Mouse (Mus musculus) liver, adult 2 months (tissue): ENCODE data around the gene Gm17651. TPM values are rescaled to one million over a fixed set of nuclear protein-coding genes. Genes with fewer than 3 reads are reported as not detected.
A peak's percentile ranks its signal among the peaks of the same experiment; 100 is the strongest.

Source experiments
- DNase-seq: peaks from one replicate; pipeline ENCODE4 v3.0.0-alpha.2; 2011; ENCODE audit warnings: low read depth, low spot score; ENCODE audit errors: extremely low read depth
- H3K27ac ChIP-seq: fragments of 200-500 bp; replicated peaks from 2 replicates; pipeline ENCODE4 v1.5.1; 2012; ENCODE audit warnings: low read depth, mild to moderate bottlenecking, control low read depth, inconsistent platforms, low read length; ENCODE audit not compliant: insufficient read depth
- H3K27me3 ChIP-seq: fragments of 200-500 bp; 2 replicates; pipeline ENCODE4 v1.6.1; 2012; ENCODE audit warnings: mild to moderate bottlenecking, moderate library complexity, low read length, inconsistent platforms; ENCODE audit not compliant: control insufficient read depth, insufficient read depth
- H3K36me3 ChIP-seq: fragments of 200-500 bp; 2 replicates; pipeline ENCODE4 v1.6.1; 2012; ENCODE audit warnings: low read length, inconsistent platforms; ENCODE audit not compliant: control insufficient read depth, insufficient read depth
- H3K4me1 ChIP-seq: fragments of 200-500 bp; 2 replicates; pipeline ENCODE4 v1.6.1; 2011; ENCODE audit warnings: low read length; ENCODE audit not compliant: control insufficient read depth, insufficient read depth
- H3K4me3 ChIP-seq: fragments of 200-500 bp; 2 replicates; pipeline ENCODE4 v1.5.1; 2011; ENCODE audit warnings: low read depth, mild to moderate bottlenecking, control low read depth, low read length, moderate library complexity; ENCODE audit not compliant: insufficient read depth
- H3K79me2 ChIP-seq: fragments of 200-500 bp; 2 replicates; pipeline ENCODE4 v1.6.1; 2012; ENCODE audit warnings: inconsistent platforms, mild to moderate bottlenecking, low read length, moderate library complexity; ENCODE audit not compliant: control insufficient read depth, insufficient read depth
- H3K9ac ChIP-seq: fragments of 200-500 bp; 2 replicates; pipeline ENCODE4 v1.6.1; 2012; ENCODE audit warnings: low read depth, mild to moderate bottlenecking, control low read depth, inconsistent platforms, low read length
- CTCF ChIP-seq: fragments of 200-500 bp; IDR thresholded peaks from 2 replicates; pipeline ENCODE4 v1.5.1; 2011; ENCODE audit warnings: low read depth, low read length, control low read depth
- POLR2A ChIP-seq: fragments of 200-500 bp; IDR thresholded peaks from 2 replicates; pipeline ENCODE4 v1.6.1; 2011; ENCODE audit warnings: low read length, control low read depth; ENCODE audit not compliant: insufficient read depth; ENCODE audit errors: extremely low read depth
- WGBS: fragments of 180-500 bp; shearing (Covaris S2); methylation state at CpG from one replicate; pipeline ENCODE4 v1.1.7; 2018; 5-methylcytosine and 5-hydroxymethylcytosine counted together
- polyA plus RNA-seq: library from polyadenylated mRNA; depleted of rRNA; stranded (reverse); fragments of >200 nt; gene quantifications from 2 replicates; pipeline ENCODE4 v1.2.3, GENCODE M21; 2012; rRNA removed
- total RNA-seq: library from RNA; depleted of rRNA; stranded (reverse); fragments of >200 nt; gene quantifications from 2 replicates; pipeline ENCODE4 v1.2.3, GENCODE M21; 2014; rRNA removed

The Gm17651 gene
- total and polyA plus RNA-seq, 2 experiments, result not detected

- TF ChIP-seq CTCF, result no peak
- TF ChIP-seq POLR2A, result no peak
- Histone ChIP-seq H3K27ac (peak overlapping the region; percentile 97), H3K36me3 (peaks cover 26% of the 10 kb centered on the region), H3K27me3 (no peaks in the 10 kb centered on the region), H3K9ac (peak overlapping the region; percentile 61), H3K4me1 (peaks cover 20% of the 10 kb centered on the region), H3K4me3 (peak overlapping the region; percentile 46), H3K79me2 (peaks cover 4% of the 10 kb centered on the region; the same call in 1 of the 2 replicates)
- 60% methylated on average over 4 of the region's 4 CpGs for WGBS
- peak; percentile 53 for DNase-seq
Observed at GRCm38 (mm10) chr3:97630746-97631145, 43.7 kb downstream of the Gm17651 start.

- WGBS, result 33% methylated on average over 4 of the region's 4 CpGs
Observed at GRCm38 (mm10) chr3:97629941-97630340, 44.6 kb downstream of the Gm17651 start.

GRCm38 (mm10) chr3:97628391-97629001, 46.0 kb downstream of the Gm17651 start, which contains the start of gene Fmo5:
Gene Fmo5 (plus strand): TSS chr3:97628804.
- Histone ChIP-seq H3K4me1 (peaks cover 21% of the 10 kb centered on the region), H3K4me3 (peak within 1 kb of the TSS; percentile 67), H3K9ac (peak within 1 kb of the TSS; percentile 86), H3K27ac (peak within 1 kb of the TSS; percentile 83), H3K27me3 (no peaks in the 10 kb centered on the region), H3K36me3 (peaks cover 12% of the 10 kb centered on the region), H3K79me2 (peaks cover 4% of the 10 kb centered on the region; the same call in 1 of the 2 replicates)
- TF ChIP-seq CTCF (no peak), POLR2A (peak; percentile 100)
- under 1% methylated on average over 18 of the region's 18 CpGs for WGBS
- DNase-seq, result peak; percentile 91

More at GRCm38 (mm10) chr3:97629941-97630340, 44.6 kb downstream of the Gm17651 start:
- peak; percentile 84 for DNase-seq
- peak overlapping the region; percentile 83 for H3K27ac ChIP-seq
- TF ChIP-seq CTCF (no peak), POLR2A (no peak)
- H3K9ac ChIP-seq, result peak overlapping the region; percentile 79
- peaks cover 21% of the 10 kb centered on the region for H3K36me3 ChIP-seq
- peaks cover 15% of the 10 kb centered on the region for H3K4me1 ChIP-seq
- H3K27me3 ChIP-seq, result no peaks in the 10 kb centered on the region
- peaks cover 4% of the 10 kb centered on the region; the same call in 1 of the 2 replicates for H3K79me2 ChIP-seq
- H3K4me3 ChIP-seq, result peak overlapping the region; percentile 67

GRCm38 (mm10) chr3:97627893-97628292, 46.6 kb downstream of the Gm17651 start:
- Histone ChIP-seq H3K79me2 (peaks cover 4% of the 10 kb centered on the region; the same call in 1 of the 2 replicates), H3K36me3 (peaks cover 8% of the 10 kb centered on the region), H3K9ac (no peak overlapping the region), H3K27ac (peak overlapping the region; percentile 34), H3K4me1 (peaks cover 19% of the 10 kb centered on the region), H3K4me3 (peak overlapping the region; percentile 67), H3K27me3 (no peaks in the 10 kb centered on the region)
- TF ChIP-seq CTCF (no peak), POLR2A (no peak)
- DNase-seq, result peak; percentile 77
- WGBS, result 15% methylated on average over 7 of the region's 7 CpGs

GRCm38 (mm10) chr3:97624611-97625010, 49.9 kb downstream of the Gm17651 start:
- Histone ChIP-seq H3K36me3 (no peaks in the 10 kb centered on the region), H3K9ac (no peak overlapping the region), H3K4me1 (peaks cover 10% of the 10 kb centered on the region), H3K27ac (peak overlapping the region; percentile 42; the same call in 1 of the 2 replicates), H3K4me3 (no peak overlapping the region), H3K79me2 (no peaks in the 10 kb centered on the region), H3K27me3 (no peaks in the 10 kb centered on the region)
- peak; percentile 87 for DNase-seq
- TF ChIP-seq POLR2A, result no peak
- TF ChIP-seq CTCF, result no peak
- 18% methylated on average over 2 of the region's 2 CpGs for WGBS

Other genes with a start within 250 kb of the Gm17651 start
- 7.3 and 7.7 TPM in 2 replicates for gene Chd1l, start 64.5 kb downstream of the Gm17651 start, total RNA-seq
- gene Chd1l, start 64.5 kb downstream of the Gm17651 start, polyA plus RNA-seq, result 2.3 and 2.4 TPM in 2 replicates
- gene Fmo5, start 45.9 kb downstream of the Gm17651 start, total RNA-seq, result 352 and 363 TPM in 2 replicates
- 145 and 230 TPM in 2 replicates for gene Fmo5, start 45.9 kb downstream of the Gm17651 start, polyA plus RNA-seq
- gene Prkab2, start 16.5 kb downstream of the Gm17651 start, total RNA-seq, result 0.81 and 0.83 TPM in 2 replicates
- gene Prkab2, start 16.5 kb downstream of the Gm17651 start, polyA plus RNA-seq, result 1.5 TPM in 2 replicates
- gene Pde4dip, start 214.0 kb upstream of the Gm17651 start, total RNA-seq, result 48.0 and 50.1 TPM in 2 replicates
- 24.0 and 26.4 TPM in 2 replicates for gene Pde4dip, start 214.0 kb upstream of the Gm17651 start, polyA plus RNA-seq
- 35.3 and 36.2 TPM in 2 replicates for gene Sec22b, start 226.5 kb upstream of the Gm17651 start, total RNA-seq
- gene Sec22b, start 226.5 kb upstream of the Gm17651 start, polyA plus RNA-seq, result 24.6 and 26.3 TPM in 2 replicates